Mouse (Mus musculus): ENCODE measurements around the gene Nid2. TPM values are rescaled to one million over a fixed set of nuclear protein-coding genes. Genes with fewer than 3 reads are reported as not detected.

Nid2 gene
- polyA plus RNA-seq, 1 experiment = 4.6 TPM

GRCm38 (mm10) chr14:19839600-19840332, 88.7 kb downstream of the Nid2 start:
- DNase-seq (ENCODE audit: extremely low spot score in 1 of 2, low spot score in 1 of 2) = peak; percentile 45 to 89

- no peak for DNase-seq (ENCODE audit: extremely low spot score in 1 of 2, low spot score in 1 of 2)
Observed at GRCm38 (mm10) chr14:19853471-19853870, 102.4 kb downstream of the Nid2 start.

- no peak for DNase-seq (ENCODE audit: extremely low spot score in 1 of 2, low spot score in 1 of 2)
Observed at GRCm38 (mm10) chr14:19858279-19858678, 107.2 kb downstream of the Nid2 start.

GRCm38 (mm10) chr14:19858808-19859776, 108.0 kb downstream of the Nid2 start:
- peak; percentile 24 to 76 for DNase-seq (ENCODE audit: extremely low spot score in 1 of 2, low spot score in 1 of 2)

- DNase-seq (ENCODE audit: extremely low spot score in 1 of 2, low spot score in 1 of 2) = no peak
Observed at GRCm38 (mm10) chr14:19860281-19860680, 109.2 kb downstream of the Nid2 start.

Other genes starting within 250 kb of the Nid2 start
- 0.10 and 0.11 TPM in 2 replicates for gene Gm2244, start 201.3 kb upstream of the Nid2 start, polyA plus RNA-seq (2012; rRNA removed)
- gene Gm2237, start 166.1 kb upstream of the Nid2 start, polyA plus RNA-seq (2012; rRNA removed) = 3.1 and 8.8 TPM in 2 replicates
- not detected in 2 replicates for gene Gm5458, start 148.7 kb upstream of the Nid2 start, polyA plus RNA-seq (2012; rRNA removed)
- 67.3 and 68.3 TPM in 2 replicates for gene Rtraf, start 72.6 kb downstream of the Nid2 start, polyA plus RNA-seq (2012; rRNA removed)
- 70.9 and 75.4 TPM in 2 replicates for gene Gng2, start 226.4 kb downstream of the Nid2 start, polyA plus RNA-seq (2012; rRNA removed)